Mouse (Mus musculus) kidney, embryonic 14.5 days (tissue): ENCODE results near the gene Tnfaip1. TPM values are rescaled to one million over a fixed set of nuclear protein-coding genes. Genes with fewer than 3 reads are reported as not detected.
"Not testable (repeated sequence)": the region's sequence is repeated elsewhere in the genome, so short reads cannot be mapped to it uniquely, and the experiment has no call there.

ENCODE experiments used
- ATAC-seq: fragments of 200-750 bp; cut with Nextera tagmentation; 2 replicates; pipeline ENCODE4 v1.8.0; 2017; ENCODE audit warnings: moderate number of reproducible peaks, mild to moderate bottlenecking, moderate TSS enrichment, moderate library complexity; ENCODE audit not compliant: low FRiP score, low TSS enrichment
- H3K27ac ChIP-seq: fragments of 300-500 bp; sonication (generic); 2 replicates; pipeline ENCODE4 v1.5.1; 2014; ENCODE audit warnings: low read depth, mild to moderate bottlenecking, low read length, moderate library complexity, mixed read lengths
- H3K27me3 ChIP-seq: fragments of 300-500 bp; sonication (generic); 2 replicates; pipeline ENCODE4 v1.6.1; 2014; ENCODE audit warnings: mild to moderate bottlenecking, low read length; ENCODE audit not compliant: control insufficient read depth, insufficient read depth
- H3K36me3 ChIP-seq: fragments of 300-500 bp; sonication (generic); 2 replicates; pipeline ENCODE4 v1.6.1; 2014; ENCODE audit warnings: low read length, mixed read lengths; ENCODE audit not compliant: control insufficient read depth, insufficient read depth
- H3K4me1 ChIP-seq: fragments of 300-500 bp; sonication (generic); 2 replicates; pipeline ENCODE4 v1.6.1; 2014; ENCODE audit warnings: low read length, mixed read lengths; ENCODE audit not compliant: control insufficient read depth, insufficient read depth
- H3K4me2 ChIP-seq: fragments of 300-500 bp; sonication (generic); replicated peaks from 2 replicates; pipeline ENCODE4 v1.6.1; 2014; ENCODE audit warnings: low read depth, mild to moderate bottlenecking, low read length
- H3K4me3 ChIP-seq: fragments of 300-500 bp; sonication (generic); 2 replicates; pipeline ENCODE4 v1.5.1; 2014; ENCODE audit warnings: mild to moderate bottlenecking, low read length
- H3K9ac ChIP-seq: fragments of 300-500 bp; sonication (generic); 2 replicates; pipeline ENCODE4 v1.6.1; 2014; ENCODE audit warnings: low read depth, mild to moderate bottlenecking, low read length, moderate library complexity
- H3K9me3 ChIP-seq: fragments of 300-500 bp; sonication (generic); 2 replicates; pipeline ENCODE4 v1.6.1; 2016; ENCODE audit warnings: low read length; ENCODE audit not compliant: control insufficient read depth
- WGBS: fragments of 180-500 bp; shearing (Covaris S2); extraction: QIAGEN DNeasy Blood & Tissue Kit; methylation state at CpG from one replicate; pipeline ENCODE4 v1.1.7; 2014; 5-methylcytosine and 5-hydroxymethylcytosine counted together
- polyA plus RNA-seq: library from polyadenylated mRNA; unstranded; fragments of >200 nt; fragmentation: Nextera tagmentation; extraction: Ambion mirVana; gene quantifications from 2 replicates; pipeline ENCODE4 v1.2.1, GENCODE M21; 2014

The Tnfaip1 gene
- polyA plus RNA-seq, 1 experiment from 2014 or later, result 88.9 TPM

- Histone ChIP-seq H3K36me3 (peaks cover 17% of the 10 kb centered on the region), H3K27me3 (no peaks in the 10 kb centered on the region), H3K4me3 (no peak overlapping the region), H3K4me1 (peaks cover 16% of the 10 kb centered on the region; the same call in 1 of the 2 replicates), H3K9me3 (no peaks in the 10 kb centered on the region), H3K27ac (no peak overlapping the region), H3K4me2 (no peak overlapping the region), H3K9ac (no peak overlapping the region)
- WGBS, result 65% methylated on average over 2 of the region's 2 CpGs
- no peak for ATAC-seq
These were observed 11.8 kb upstream of the Tnfaip1 start for GRCm38 (mm10) chr11:78547718-78548460.

- H3K4me1 ChIP-seq, result peaks cover 16% of the 10 kb centered on the region; the same call in 1 of the 2 replicates
- H3K4me3 ChIP-seq, result no peak overlapping the region
- no peaks in the 10 kb centered on the region for H3K27me3 ChIP-seq
- 77% methylated on average over 8 of the region's 8 CpGs for WGBS
- peaks cover 36% of the 10 kb centered on the region for H3K36me3 ChIP-seq
- H3K4me2 ChIP-seq, result no peak overlapping the region
- no peak overlapping the region for H3K9ac ChIP-seq
- ATAC-seq, result no peak
- H3K9me3 ChIP-seq, result no peaks in the 10 kb centered on the region
- H3K27ac ChIP-seq, result no peak overlapping the region
These were observed 9.0 kb upstream of the Tnfaip1 start for GRCm38 (mm10) chr11:78545181-78545580.

GRCm38 (mm10) chr11:78544449-78545111 is 8.4 kb upstream of the Tnfaip1 start:
- peaks cover 15% of the 10 kb centered on the region; the same call in 1 of the 2 replicates for H3K4me1 ChIP-seq
- no peak overlapping the region for H3K4me3 ChIP-seq
- no peak overlapping the region for H3K9ac ChIP-seq
- WGBS, result 97% methylated on average over 7 of the region's 7 CpGs
- H3K4me2 ChIP-seq, result no peak overlapping the region
- no peak for ATAC-seq
- H3K27me3 ChIP-seq, result no peaks in the 10 kb centered on the region
- no peaks in the 10 kb centered on the region for H3K9me3 ChIP-seq
- H3K36me3 ChIP-seq, result peaks cover 41% of the 10 kb centered on the region
- no peak overlapping the region for H3K27ac ChIP-seq

- Histone ChIP-seq H3K9ac (no peak overlapping the region), H3K36me3 (peaks cover 51% of the 10 kb centered on the region), H3K27me3 (no peaks in the 10 kb centered on the region), H3K4me1 (peaks cover 9% of the 10 kb centered on the region; the same call in 1 of the 2 replicates), H3K4me2 (no peak overlapping the region), H3K27ac (no peak overlapping the region), H3K9me3 (no peaks in the 10 kb centered on the region), H3K4me3 (no peak overlapping the region)
- 84% methylated on average over 3 of the region's 3 CpGs for WGBS
- no peak for ATAC-seq
These were observed 4.2 kb upstream of the Tnfaip1 start for GRCm38 (mm10) chr11:78540358-78540757.

- no peak for ATAC-seq
- peaks cover 16% of the 10 kb centered on the region for H3K4me1 ChIP-seq
- peak overlapping the region; percentile 82 for H3K4me2 ChIP-seq
- WGBS, result 1% methylated on average over 14 of the region's 14 CpGs
- peak overlapping the region; percentile 74 for H3K27ac ChIP-seq
- peak overlapping the region; percentile 84 for H3K4me3 ChIP-seq
- peak overlapping the region; percentile 87 for H3K9ac ChIP-seq
- no peaks in the 10 kb centered on the region for H3K9me3 ChIP-seq
- peaks cover 30% of the 10 kb centered on the region for H3K36me3 ChIP-seq
- no peaks in the 10 kb centered on the region for H3K27me3 ChIP-seq
These were observed 555 bp upstream of the Tnfaip1 start for GRCm38 (mm10) chr11:78536690-78537084.

- under 1% methylated on average over 23 of the region's 23 CpGs for WGBS
- Histone ChIP-seq H3K4me1 (peaks cover 20% of the 10 kb centered on the region), H3K4me2 (peak overlapping the region; percentile 53), H3K9ac (peak overlapping the region; percentile 67), H3K36me3 (peaks cover 19% of the 10 kb centered on the region), H3K27ac (peak overlapping the region; percentile 90), H3K9me3 (no peaks in the 10 kb centered on the region), H3K4me3 (peak overlapping the region; percentile 84), H3K27me3 (no peaks in the 10 kb centered on the region)
- ATAC-seq, result peak; percentile 7; the same call in 1 of the 2 replicates
These were observed 604 bp downstream of the Tnfaip1 start for GRCm38 (mm10) chr11:78535376-78536079.

- Histone ChIP-seq H3K4me1 (peaks cover 23% of the 10 kb centered on the region), H3K9ac (peak overlapping the region; percentile 67; the same call in 1 of the 2 replicates), H3K9me3 (no peaks in the 10 kb centered on the region), H3K27me3 (no peaks in the 10 kb centered on the region), H3K36me3 (peaks cover 19% of the 10 kb centered on the region), H3K4me2 (peak overlapping the region; percentile 53), H3K4me3 (peak overlapping the region; percentile 84), H3K27ac (no peak overlapping the region; the same call in 1 of the 2 replicates)
- ATAC-seq, result no peak
- WGBS, result 80% methylated on average over 4 of the region's 4 CpGs
These were observed 1.6 kb downstream of the Tnfaip1 start for GRCm38 (mm10) chr11:78534516-78534915.

- not testable (repeated sequence) for ATAC-seq
- H3K36me3 ChIP-seq, result peaks cover 36% of the 10 kb centered on the region
These were observed 4.6 kb downstream of the Tnfaip1 start for GRCm38 (mm10) chr11:78531515-78531914.

More at GRCm38 (mm10) chr11:78531515-78531914, 4.6 kb downstream of the Tnfaip1 start:
- not testable (repeated sequence) for H3K27me3 ChIP-seq, H3K4me3 ChIP-seq, H3K9me3 ChIP-seq, H3K4me2 ChIP-seq, H3K9ac ChIP-seq
- Histone ChIP-seq H3K4me1 (peaks cover 22% of the 10 kb centered on the region), H3K27ac (0 out of 2 replicates have a peak overlapping the region, but pooled peaks have one; percentile 37)
- WGBS, result 87% methylated on average over 10 of the region's 10 CpGs
